Mouse (Mus musculus): ENCODE results near the gene Ccnk. TPM values are rescaled to one million over a fixed set of nuclear protein-coding genes. Genes with fewer than 3 reads are reported as not detected.

Gene Ccnk
- polyA plus RNA-seq, 1 experiment, result 113 TPM

DNA sequence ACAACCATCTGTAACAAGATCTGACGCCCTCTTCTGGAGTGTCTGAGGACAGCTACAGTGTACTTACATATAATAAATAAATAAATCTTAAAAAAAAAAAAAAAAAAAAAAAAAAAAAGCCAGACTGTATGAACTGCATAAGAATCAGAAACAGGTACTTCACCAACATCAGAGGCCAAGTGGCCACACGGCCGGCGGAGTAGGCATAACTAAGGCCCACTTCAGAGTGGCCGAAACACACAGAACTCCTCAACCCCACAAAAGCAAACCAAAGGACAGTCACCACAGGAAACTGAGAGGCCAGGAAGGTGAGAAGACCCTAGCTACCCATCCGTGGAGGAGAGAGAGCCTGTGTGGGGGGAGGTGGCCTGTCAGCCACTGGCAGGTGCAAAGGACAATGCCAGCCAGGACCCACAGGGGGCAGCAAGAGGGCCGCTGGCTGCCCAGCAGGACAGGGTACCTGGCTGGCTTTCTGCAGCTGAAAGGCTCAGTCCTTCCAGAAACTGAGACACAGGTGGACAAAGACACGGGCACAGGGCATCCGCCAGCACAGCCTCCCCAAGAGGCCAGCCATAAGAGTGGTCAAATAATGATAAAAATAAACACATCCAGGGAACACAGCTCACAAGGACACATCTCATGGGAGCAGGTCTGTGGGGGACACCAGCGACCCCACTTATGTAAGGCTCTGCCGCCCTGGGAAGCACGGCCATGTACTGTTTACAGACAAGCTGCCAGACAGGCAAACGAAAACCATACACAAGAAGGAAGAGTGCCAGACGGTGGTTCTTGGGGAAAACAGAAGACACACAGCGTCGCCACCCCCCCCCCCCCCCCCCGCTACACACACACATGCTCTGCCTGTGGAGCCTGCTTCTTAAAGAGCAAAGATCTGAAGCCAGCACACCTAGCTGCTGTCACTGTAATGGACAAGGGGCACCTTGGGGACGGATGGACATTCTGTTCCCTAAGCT lies 51.7 kb downstream of the Ccnk start:
- no peak overlapping the region for H3K4me3 ChIP-seq (replicated peaks)
- TF ChIP-seq FLI1 (IDR thresholded peaks at IDR 0.05; ENCODE audit: low read length) (no peak), GATA1 (IDR thresholded peaks at IDR 0.05; ENCODE audit: borderline replicate concordance, low read length) (no peak)
- H3K36me3 ChIP-seq (replicated peaks; ENCODE audit: low read length), result no peaks in the 10 kb centered on the region
- H3K4me1 ChIP-seq, result peaks cover 9% of the 10 kb centered on the region; the same call in 1 of the 2 replicates
- H3K9me3 ChIP-seq, result peaks cover 5% of the 10 kb centered on the region
- peaks cover 83% of the 10 kb centered on the region for H3K27me3 ChIP-seq (replicated peaks)

DNA sequence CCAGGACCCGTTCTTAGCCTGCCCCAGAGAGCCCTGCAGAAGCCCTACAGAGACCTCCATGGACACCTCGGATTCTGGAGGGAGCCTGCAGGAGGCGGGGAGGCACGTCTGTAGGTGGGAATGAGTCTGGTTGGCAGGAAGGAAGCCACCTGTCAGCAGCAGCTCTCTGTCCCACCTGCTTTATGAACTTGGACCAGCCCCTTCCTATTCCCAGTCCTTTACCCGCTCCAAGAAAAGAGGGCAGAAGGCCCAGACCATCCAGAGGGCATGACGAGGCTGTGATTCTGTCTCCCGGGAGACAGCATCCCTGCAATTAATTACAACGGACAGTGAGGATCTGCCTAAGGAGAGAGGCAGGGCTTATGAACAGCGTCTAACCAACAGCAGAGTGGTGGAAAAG lies 52.5 kb downstream of the Ccnk start:
- H3K4me3 ChIP-seq (replicated peaks), result no peak overlapping the region
- H3K9me3 ChIP-seq, result peaks cover 5% of the 10 kb centered on the region
- TF ChIP-seq GATA1 (IDR thresholded peaks at IDR 0.05; ENCODE audit: borderline replicate concordance, low read length) (no peak), FLI1 (IDR thresholded peaks at IDR 0.05; ENCODE audit: low read length) (no peak)
- H3K36me3 ChIP-seq (replicated peaks; ENCODE audit: low read length), result no peaks in the 10 kb centered on the region
- peaks cover 2% of the 10 kb centered on the region; the same call in 1 of the 2 replicates for H3K4me1 ChIP-seq
- H3K27me3 ChIP-seq (replicated peaks), result peaks cover 82% of the 10 kb centered on the region

DNA sequence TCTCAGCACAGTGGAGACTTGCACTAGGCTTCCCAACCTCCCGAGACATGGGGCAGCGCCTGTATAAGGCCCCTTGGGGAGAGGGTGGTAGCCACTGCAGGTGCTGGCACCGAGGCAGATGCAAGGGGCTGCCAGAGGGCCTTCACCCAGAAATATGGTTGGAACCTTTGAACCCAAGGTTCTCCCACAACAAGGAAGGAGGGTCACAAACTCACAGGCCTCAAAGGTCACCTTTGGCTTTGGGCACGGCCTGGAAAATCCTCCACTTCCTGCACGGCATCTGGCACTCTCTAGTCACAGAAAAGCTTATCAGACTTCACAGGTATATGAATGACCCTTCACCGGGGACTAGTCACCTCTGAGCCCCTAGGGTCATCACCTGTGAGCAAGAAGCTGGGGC lies 54.4 kb downstream of the Ccnk start:
- Histone ChIP-seq H3K9me3 (peaks cover 5% of the 10 kb centered on the region), H3K4me1 (peaks cover 9% of the 10 kb centered on the region; the same call in 1 of the 2 replicates), H3K27me3 (replicated peaks) (peaks cover 86% of the 10 kb centered on the region), H3K4me3 (replicated peaks) (no peak overlapping the region), H3K36me3 (replicated peaks; ENCODE audit: low read length) (no peaks in the 10 kb centered on the region)
- no peak for TF ChIP-seq GATA1 (IDR thresholded peaks at IDR 0.05; ENCODE audit: borderline replicate concordance, low read length)
- TF ChIP-seq FLI1 (IDR thresholded peaks at IDR 0.05; ENCODE audit: low read length), result no peak

- TF ChIP-seq GATA1 (IDR thresholded peaks at IDR 0.05; ENCODE audit: borderline replicate concordance, low read length) (no peak), FLI1 (IDR thresholded peaks at IDR 0.05; ENCODE audit: low read length) (no peak)
- Histone ChIP-seq H3K9me3 (peaks cover 5% of the 10 kb centered on the region), H3K36me3 (replicated peaks; ENCODE audit: low read length) (no peaks in the 10 kb centered on the region), H3K27me3 (replicated peaks) (peaks cover 87% of the 10 kb centered on the region), H3K4me1 (peaks cover 9% of the 10 kb centered on the region; the same call in 1 of the 2 replicates), H3K4me3 (replicated peaks) (no peak overlapping the region)
These were observed 55.6 kb downstream of the Ccnk start for GRCm38 (mm10) chr12:108234832-108235602.

DNA sequence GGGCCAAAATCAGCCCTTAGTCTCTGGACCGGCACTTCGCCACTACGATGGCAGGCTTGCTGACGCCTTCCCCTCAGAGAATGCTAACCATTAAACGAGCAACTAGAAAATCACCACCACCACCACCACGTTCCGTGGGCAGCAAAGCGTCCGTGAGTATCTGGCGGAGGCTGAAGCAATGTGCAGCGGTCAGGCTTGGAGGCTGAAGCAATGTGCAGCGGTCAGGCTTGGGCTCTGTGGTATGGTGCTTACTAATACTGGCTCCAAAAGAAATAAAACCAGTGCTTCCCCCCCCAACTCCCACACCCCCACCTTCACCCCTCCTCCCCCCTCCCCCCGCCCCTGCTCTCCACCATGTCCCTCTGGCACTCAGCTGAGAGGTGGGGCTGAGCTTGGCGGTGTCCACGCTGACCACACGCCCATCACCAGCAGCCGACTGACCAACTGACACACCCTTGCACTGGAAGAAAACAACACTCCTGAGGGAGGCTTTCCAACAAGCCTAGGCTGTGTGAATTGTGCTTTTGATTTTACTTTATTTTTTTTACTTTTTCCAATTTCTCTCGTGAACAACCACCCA lies 56.7 kb downstream of the Ccnk start:
- peaks cover 5% of the 10 kb centered on the region for H3K9me3 ChIP-seq
- H3K4me1 ChIP-seq, result peaks cover 12% of the 10 kb centered on the region

GRCm38 (mm10) chr12:108237300-108238006 lies 58.1 kb downstream of the Ccnk start:
- Histone ChIP-seq H3K9me3 (peaks cover 5% of the 10 kb centered on the region), H3K4me3 (replicated peaks) (no peak overlapping the region), H3K36me3 (replicated peaks; ENCODE audit: low read length) (no peaks in the 10 kb centered on the region), H3K4me1 (peaks cover 17% of the 10 kb centered on the region), H3K27me3 (replicated peaks) (peaks cover 94% of the 10 kb centered on the region)
- TF ChIP-seq FLI1 (IDR thresholded peaks at IDR 0.05; ENCODE audit: low read length), result no peak
- TF ChIP-seq GATA1 (IDR thresholded peaks at IDR 0.05; ENCODE audit: borderline replicate concordance, low read length), result no peak

More for the DNA sequence above, 56.7 kb downstream of the Ccnk start:
- H3K27me3 ChIP-seq (replicated peaks), result peaks cover 92% of the 10 kb centered on the region
- TF ChIP-seq FLI1 (IDR thresholded peaks at IDR 0.05; ENCODE audit: low read length) (no peak), GATA1 (IDR thresholded peaks at IDR 0.05; ENCODE audit: borderline replicate concordance, low read length) (no peak)
- H3K36me3 ChIP-seq (replicated peaks; ENCODE audit: low read length), result no peaks in the 10 kb centered on the region
- H3K4me3 ChIP-seq (replicated peaks), result no peak overlapping the region

DNA sequence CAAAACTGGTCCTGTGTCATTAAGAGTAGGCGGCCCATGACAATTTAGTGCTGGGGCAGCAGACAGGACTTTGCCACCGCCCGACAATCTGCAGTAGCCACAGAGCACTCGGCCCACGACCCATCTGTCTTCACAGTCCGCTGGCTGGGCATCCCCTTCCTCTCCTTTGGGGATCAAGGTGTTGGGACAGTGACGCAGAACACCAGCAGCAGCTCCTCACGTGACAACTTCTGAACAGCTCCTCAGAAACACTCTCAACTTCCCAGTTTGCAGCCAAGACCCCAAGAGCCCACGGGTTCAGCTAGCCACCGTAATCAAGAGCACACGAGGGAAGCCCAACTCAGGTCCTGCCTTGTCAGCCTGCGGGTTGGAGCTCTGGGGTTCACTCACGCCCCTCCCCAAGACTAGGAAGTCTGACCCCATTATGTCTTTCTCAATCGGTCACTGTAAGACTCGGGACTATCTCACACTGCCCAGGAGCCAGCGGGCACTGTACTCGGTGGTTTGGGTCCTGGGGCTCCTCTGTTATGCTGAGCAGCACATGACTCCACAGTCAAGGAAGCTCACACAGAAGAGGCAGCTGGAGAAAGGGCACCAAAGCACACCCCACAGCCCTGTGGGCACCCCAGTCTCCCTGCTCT lies 59.1 kb downstream of the Ccnk start:
- TF ChIP-seq FLI1 (IDR thresholded peaks at IDR 0.05; ENCODE audit: low read length) (no peak), GATA1 (IDR thresholded peaks at IDR 0.05; ENCODE audit: borderline replicate concordance, low read length) (no peak)
- Histone ChIP-seq H3K27me3 (replicated peaks) (peaks cover 96% of the 10 kb centered on the region), H3K4me1 (peaks cover 17% of the 10 kb centered on the region), H3K4me3 (replicated peaks) (no peak overlapping the region), H3K9me3 (no peaks in the 10 kb centered on the region), H3K36me3 (replicated peaks; ENCODE audit: low read length) (no peaks in the 10 kb centered on the region)

DNA sequence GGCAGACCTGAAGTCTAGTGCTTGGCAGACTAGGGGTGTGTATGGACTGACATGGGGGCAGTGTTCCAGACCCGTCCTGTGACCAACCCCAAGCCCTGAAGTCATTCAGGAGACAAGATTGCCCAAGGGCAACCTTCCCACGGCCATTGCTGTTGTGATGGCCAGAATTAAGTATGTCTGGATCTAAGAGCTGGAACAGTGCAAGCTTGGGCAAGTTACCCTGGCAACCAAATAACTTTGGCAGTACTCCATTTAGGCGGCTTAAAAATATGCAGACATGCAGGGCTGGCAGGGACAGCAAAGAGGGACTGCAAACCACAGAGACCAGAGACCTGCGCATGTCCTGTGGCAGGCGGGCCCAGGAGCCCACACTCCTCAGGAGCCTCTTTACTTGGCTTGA lies 60.1 kb downstream of the Ccnk start:
- Histone ChIP-seq H3K27me3 (replicated peaks) (peaks cover 96% of the 10 kb centered on the region), H3K4me3 (replicated peaks) (no peak overlapping the region), H3K9me3 (no peaks in the 10 kb centered on the region), H3K4me1 (peaks cover 26% of the 10 kb centered on the region), H3K36me3 (replicated peaks; ENCODE audit: low read length) (no peaks in the 10 kb centered on the region)
- no peak for TF ChIP-seq GATA1 (IDR thresholded peaks at IDR 0.05; ENCODE audit: borderline replicate concordance, low read length)
